Mouse (Mus musculus): Measurements from ENCODE around the gene Gm14296.
"Not testable (repeated sequence)": the region's sequence is repeated elsewhere in the genome, so short reads cannot be mapped to it uniquely, and the experiment has no call there.

Gm14296 gene

GRCm38 (mm10) chr2:176927709-176928108 is at the start of gene Gm14296:
Gene Gm14296, minus strand, starts transcription at chr2:176927809.
- not testable (repeated sequence) for DNase-seq (ENCODE audit: low spot score in 2 of 2)

- DNase-seq (ENCODE audit: low spot score in 2 of 2): not testable (repeated sequence)
Observed at GRCm38 (mm10) chr2:176905464-176905863, 22.1 kb downstream of the Gm14296 start.
